Mouse (Mus musculus): ENCODE measurements around the gene Ephb2.

GRCm38 (mm10) chr4:136830272-136830823 lies 5.4 kb downstream of the Ephb2 start:
- TF ChIP-seq TAL1 (IDR thresholded peaks at IDR 0.05; ENCODE audit: low read length), result no peak
- no peak for TF ChIP-seq GATA1 (IDR thresholded peaks at IDR 0.05; ENCODE audit: low read length)
